Mouse (Mus musculus): Measurements from ENCODE around the gene Tbx3.

- TF ChIP-seq CTCF (IDR thresholded peaks at IDR 0.05; ENCODE audit: low read depth): no peak
- no peak for TF ChIP-seq EP300 (IDR thresholded peaks at IDR 0.05; ENCODE audit: low read depth)
Measured at GRCm38 (mm10) chr5:119680329-119681010, 10.0 kb downstream of the Tbx3 start.

All from liver, embryonic 14.5 days (tissue).